Mouse (Mus musculus): ENCODE data around the gene Nppa. TPM values are rescaled to one million over a fixed set of nuclear protein-coding genes. Genes with fewer than 3 reads are reported as not detected.
A peak's percentile ranks its signal among the peaks of the same experiment; 100 is the strongest.
"Not testable (repeated sequence)": the region's sequence is repeated elsewhere in the genome, so short reads cannot be mapped to it uniquely, and the experiment has no call there.

The Nppa gene
- polyA plus RNA-seq, 1 experiment from 2014 or later = 7,623 TPM

- peaks cover 39% of the 10 kb centered on the region for H3K36me3 ChIP-seq (ENCODE audit: control insufficient read depth, insufficient read depth, low read length)
- peak; percentile 15; the same call in 1 of the 2 replicates for ATAC-seq (ENCODE audit: insufficient number of reproducible peaks, insufficient read depth, low FRiP score, low read depth)
- H3K4me3 ChIP-seq (ENCODE audit: control insufficient read depth in 1 of 2, insufficient read depth in 1 of 2, low read depth in 1 of 2, low read length in 2 of 2) = peak overlapping the region; percentile 51 to 60
- WGBS = under 1% methylated on average over 19 of the region's 19 CpGs
- no peaks in the 10 kb centered on the region for H3K9me3 ChIP-seq (ENCODE audit: control insufficient read depth, low read length)
- H3K27ac ChIP-seq (replicated peaks in 1 of 2; ENCODE audit: control insufficient read depth in 1 of 2, insufficient read depth in 1 of 2, low read depth in 2 of 2, low read length in 2 of 2) = peak overlapping the region; percentile 56 to 81
- H3K4me1 ChIP-seq (ENCODE audit: control insufficient read depth in 2 of 2, insufficient read depth in 2 of 2, low read length in 2 of 2) = peaks cover 20 to 43% of the 10 kb centered on the region in 2 experiments
- no peaks in the 10 kb centered on the region for H3K27me3 ChIP-seq (ENCODE audit: control insufficient read depth, insufficient read depth, low read length)
- H3K4me2 ChIP-seq (ENCODE audit: low read length) = peak overlapping the region; percentile 86
- H3K9ac ChIP-seq (ENCODE audit: low read length) = peak overlapping the region; percentile 74
Observed at GRCm38 (mm10) chr4:148040933-148041610, 40.5 kb downstream of the Nppa start.

- Histone ChIP-seq H3K27me3 (ENCODE audit: control insufficient read depth, insufficient read depth, low read length) (no peaks in the 10 kb centered on the region), H3K9me3 (ENCODE audit: control insufficient read depth, low read length) (no peaks in the 10 kb centered on the region), H3K4me3 (ENCODE audit: control insufficient read depth in 1 of 2, insufficient read depth in 1 of 2, low read depth in 1 of 2, low read length in 2 of 2) (peak overlapping the region; percentile 51 to 60), H3K4me1 (ENCODE audit: control insufficient read depth in 2 of 2, insufficient read depth in 2 of 2, low read length in 2 of 2) (peaks cover 20 to 43% of the 10 kb centered on the region in 2 experiments), H3K36me3 (ENCODE audit: control insufficient read depth, insufficient read depth, low read length) (peaks cover 33% of the 10 kb centered on the region), H3K27ac (replicated peaks in 1 of 2; ENCODE audit: control insufficient read depth in 1 of 2, insufficient read depth in 1 of 2, low read depth in 2 of 2, low read length in 2 of 2) (peak overlapping the region; percentile 56 to 81), H3K9ac (ENCODE audit: low read length) (peak overlapping the region; percentile 74), H3K4me2 (ENCODE audit: low read length) (peak overlapping the region; percentile 86)
- no peak for ATAC-seq (ENCODE audit: insufficient number of reproducible peaks, insufficient read depth, low FRiP score, low read depth)
- WGBS = 3% methylated on average over 16 of the region's 16 CpGs
Observed at GRCm38 (mm10) chr4:148041611-148042191, 41.2 kb downstream of the Nppa start.

GRCm38 (mm10) chr4:148043327-148043726 is 42.8 kb downstream of the Nppa start:
- H3K27me3 ChIP-seq (ENCODE audit: control insufficient read depth, insufficient read depth, low read length); H3K4me3 ChIP-seq (ENCODE audit: control insufficient read depth in 1 of 2, insufficient read depth in 1 of 2, low read depth in 1 of 2, low read length in 2 of 2); H3K4me2 ChIP-seq (ENCODE audit: low read length); H3K9ac ChIP-seq (ENCODE audit: low read length); H3K9me3 ChIP-seq (ENCODE audit: control insufficient read depth, low read length); ATAC-seq (ENCODE audit: insufficient number of reproducible peaks, insufficient read depth, low FRiP score, low read depth); H3K27ac ChIP-seq (replicated peaks in 1 of 2; ENCODE audit: control insufficient read depth in 1 of 2, insufficient read depth in 1 of 2, low read depth in 2 of 2, low read length in 2 of 2): not testable (repeated sequence)
- WGBS = 81% methylated on average over 7 of the region's 8 CpGs
- H3K36me3 ChIP-seq (ENCODE audit: control insufficient read depth, insufficient read depth, low read length) = peaks cover 44% of the 10 kb centered on the region
- H3K4me1 ChIP-seq (ENCODE audit: control insufficient read depth in 2 of 2, insufficient read depth in 2 of 2, low read length in 2 of 2) = peaks cover 20 to 35% of the 10 kb centered on the region in 2 experiments

- no peak for ATAC-seq (ENCODE audit: insufficient number of reproducible peaks, insufficient read depth, low FRiP score, low read depth)
- Histone ChIP-seq H3K36me3 (ENCODE audit: control insufficient read depth, insufficient read depth, low read length) (peaks cover 52% of the 10 kb centered on the region), H3K9me3 (ENCODE audit: control insufficient read depth, low read length) (no peaks in the 10 kb centered on the region), H3K4me3 (ENCODE audit: control insufficient read depth in 1 of 2, insufficient read depth in 1 of 2, low read depth in 1 of 2, low read length in 2 of 2) (no peak overlapping the region), H3K27me3 (ENCODE audit: control insufficient read depth, insufficient read depth, low read length) (no peaks in the 10 kb centered on the region), H3K27ac (replicated peaks in 1 of 2; ENCODE audit: control insufficient read depth in 1 of 2, insufficient read depth in 1 of 2, low read depth in 2 of 2, low read length in 2 of 2) (no peak overlapping the region), H3K4me1 (ENCODE audit: control insufficient read depth in 2 of 2, insufficient read depth in 2 of 2, low read length in 2 of 2) (peaks cover 20 to 35% of the 10 kb centered on the region in 2 experiments), H3K9ac (ENCODE audit: low read length) (no peak overlapping the region), H3K4me2 (ENCODE audit: low read length) (no peak overlapping the region)
- WGBS = 75% methylated on average over 2 of the region's 2 CpGs
Observed at GRCm38 (mm10) chr4:148044113-148044512, 43.6 kb downstream of the Nppa start.

GRCm38 (mm10) chr4:148046450-148047031 is 46.0 kb downstream of the Nppa start:
- Histone ChIP-seq H3K9me3 (ENCODE audit: control insufficient read depth, low read length) (no peaks in the 10 kb centered on the region), H3K4me3 (ENCODE audit: control insufficient read depth in 1 of 2, insufficient read depth in 1 of 2, low read depth in 1 of 2, low read length in 2 of 2) (no peak overlapping the region), H3K27me3 (ENCODE audit: control insufficient read depth, insufficient read depth, low read length) (no peaks in the 10 kb centered on the region), H3K4me2 (ENCODE audit: low read length) (no peak overlapping the region), H3K9ac (ENCODE audit: low read length) (no peak overlapping the region), H3K36me3 (ENCODE audit: control insufficient read depth, insufficient read depth, low read length) (peaks cover 76% of the 10 kb centered on the region), H3K27ac (replicated peaks in 1 of 2; ENCODE audit: control insufficient read depth in 1 of 2, insufficient read depth in 1 of 2, low read depth in 2 of 2, low read length in 2 of 2) (no peak overlapping the region), H3K4me1 (ENCODE audit: control insufficient read depth in 2 of 2, insufficient read depth in 2 of 2, low read length in 2 of 2) (peaks cover 6 to 12% of the 10 kb centered on the region in 2 experiments)
- ATAC-seq (ENCODE audit: insufficient number of reproducible peaks, insufficient read depth, low FRiP score, low read depth) = no peak
- WGBS = 39% methylated on average over 4 of the region's 4 CpGs

GRCm38 (mm10) chr4:148050396-148050914 is 49.9 kb downstream of the Nppa start:
- not testable (repeated sequence) for ATAC-seq (ENCODE audit: insufficient number of reproducible peaks, insufficient read depth, low FRiP score, low read depth); H3K9ac ChIP-seq (ENCODE audit: low read length); H3K9me3 ChIP-seq (ENCODE audit: control insufficient read depth, low read length); H3K4me1 ChIP-seq (ENCODE audit: control insufficient read depth in 2 of 2, insufficient read depth in 2 of 2, low read length in 2 of 2); H3K4me3 ChIP-seq (ENCODE audit: control insufficient read depth in 1 of 2, insufficient read depth in 1 of 2, low read depth in 1 of 2, low read length in 2 of 2); H3K4me2 ChIP-seq (ENCODE audit: low read length); H3K27ac ChIP-seq (replicated peaks in 1 of 2; ENCODE audit: control insufficient read depth in 1 of 2, insufficient read depth in 1 of 2, low read depth in 2 of 2, low read length in 2 of 2); H3K27me3 ChIP-seq (ENCODE audit: control insufficient read depth, insufficient read depth, low read length)
- peaks cover 87% of the 10 kb centered on the region for H3K36me3 ChIP-seq (ENCODE audit: control insufficient read depth, insufficient read depth, low read length)
- WGBS = 91% methylated on average over 3 of the region's 3 CpGs

- H3K9ac ChIP-seq (ENCODE audit: low read length) = no peak overlapping the region
- H3K27ac ChIP-seq (replicated peaks in 1 of 2; ENCODE audit: control insufficient read depth in 1 of 2, insufficient read depth in 1 of 2, low read depth in 2 of 2, low read length in 2 of 2) = no peak overlapping the region
- H3K9me3 ChIP-seq (ENCODE audit: control insufficient read depth, low read length) = no peaks in the 10 kb centered on the region
- no peak for ATAC-seq (ENCODE audit: insufficient number of reproducible peaks, insufficient read depth, low FRiP score, low read depth)
- H3K36me3 ChIP-seq (ENCODE audit: control insufficient read depth, insufficient read depth, low read length) = peaks cover 90% of the 10 kb centered on the region
- 94% methylated on average over 13 of the region's 13 CpGs for whole genome bisulfite sequencing
- H3K4me1 ChIP-seq (ENCODE audit: control insufficient read depth in 2 of 2, insufficient read depth in 2 of 2, low read length in 2 of 2) = no peaks in the 10 kb centered on the region
- H3K27me3 ChIP-seq (ENCODE audit: control insufficient read depth, insufficient read depth, low read length) = no peaks in the 10 kb centered on the region
- H3K4me2 ChIP-seq (ENCODE audit: low read length) = no peak overlapping the region
- H3K4me3 ChIP-seq (ENCODE audit: control insufficient read depth in 1 of 2, insufficient read depth in 1 of 2, low read depth in 1 of 2, low read length in 2 of 2) = no peak overlapping the region
Observed at GRCm38 (mm10) chr4:148051046-148051776, 50.7 kb downstream of the Nppa start.

All from heart, embryonic 14.5 days (tissue).